Mouse (Mus musculus): ENCODE data around the gene Gas8.
A peak's percentile ranks its signal among the peaks of the same experiment; 100 is the strongest.
"Not testable (repeated sequence)": the region's sequence is repeated elsewhere in the genome, so short reads cannot be mapped to it uniquely, and the experiment has no call there.

Gene Gas8

GRCm38 (mm10) chr8:123515540-123515897, 3.1 kb upstream of the Gas8 start:
- no peak for DNase-seq

- no peak for DNase-seq
Measured at GRCm38 (mm10) chr8:123516596-123516995, 2.0 kb upstream of the Gas8 start.

DNA sequence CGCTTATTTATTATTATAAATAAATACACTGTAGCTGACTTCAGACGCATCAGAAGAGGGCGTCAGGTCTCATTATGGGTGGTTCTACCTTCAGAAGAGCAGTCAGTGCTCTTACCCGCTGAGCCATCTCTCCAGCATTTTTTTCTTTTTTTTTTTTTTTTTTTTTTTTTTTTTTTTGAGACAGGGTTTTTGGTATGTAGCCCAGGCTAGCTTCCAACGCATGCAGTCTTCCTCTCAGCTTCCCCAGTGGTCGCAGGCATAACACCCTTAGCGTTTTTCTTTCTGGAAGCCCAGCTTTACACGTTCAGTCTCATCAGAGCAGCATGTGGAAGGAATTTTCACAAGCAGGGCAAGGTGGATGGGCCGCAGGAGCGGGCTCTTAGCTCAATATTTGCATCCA, 462 bp upstream of the Gas8 start:
- DNase-seq, result no peak

- DNase-seq, result not testable (repeated sequence)
Measured at GRCm38 (mm10) chr8:123520048-123520447, 1.4 kb downstream of the Gas8 start.

DNA sequence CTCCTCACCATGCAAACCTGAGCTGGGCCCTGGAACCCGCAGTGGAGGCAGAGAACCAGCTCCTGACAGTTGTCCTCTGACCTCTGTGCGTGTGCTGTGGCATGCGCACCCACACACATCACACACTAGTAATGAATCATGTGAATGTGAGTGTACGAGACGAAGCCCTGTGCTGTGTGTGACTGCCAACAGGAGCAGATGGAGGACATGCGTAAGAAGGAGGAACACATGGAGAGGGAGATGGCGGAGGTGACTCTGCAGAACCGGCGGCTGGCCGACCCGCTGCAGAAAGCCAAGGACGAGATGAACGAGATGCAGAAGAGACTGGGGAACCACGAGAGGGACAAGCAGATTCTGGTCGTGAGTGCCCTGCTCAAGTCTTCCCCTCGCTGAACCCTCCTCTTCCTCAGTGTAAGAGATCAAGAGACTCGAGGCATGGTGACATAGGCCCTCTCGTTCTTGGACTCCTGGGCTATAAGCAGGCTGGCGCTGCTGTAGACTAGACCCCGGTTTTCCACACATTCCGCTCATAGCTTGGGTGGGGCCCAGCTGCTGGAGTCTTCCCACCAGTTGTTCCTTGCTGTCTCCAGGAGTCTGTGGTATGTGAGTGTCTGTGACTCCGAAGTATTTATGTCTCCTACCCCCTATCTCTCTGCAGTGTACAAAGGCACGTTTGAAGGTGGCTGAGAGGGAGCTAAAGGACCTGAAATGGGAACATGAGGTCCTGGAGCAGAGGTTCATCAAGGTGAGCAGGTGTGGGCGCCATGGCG, 9.3 kb downstream of the Gas8 start:
- peak; percentile 75 for DNase-seq

- peak; percentile 1 for DNase-seq
Measured at GRCm38 (mm10) chr8:123536242-123536989, 17.8 kb downstream of the Gas8 start.

- peak; percentile 1 for DNase-seq
Measured at GRCm38 (mm10) chr8:123536990-123537380, 18.4 kb downstream of the Gas8 start.

DNA sequence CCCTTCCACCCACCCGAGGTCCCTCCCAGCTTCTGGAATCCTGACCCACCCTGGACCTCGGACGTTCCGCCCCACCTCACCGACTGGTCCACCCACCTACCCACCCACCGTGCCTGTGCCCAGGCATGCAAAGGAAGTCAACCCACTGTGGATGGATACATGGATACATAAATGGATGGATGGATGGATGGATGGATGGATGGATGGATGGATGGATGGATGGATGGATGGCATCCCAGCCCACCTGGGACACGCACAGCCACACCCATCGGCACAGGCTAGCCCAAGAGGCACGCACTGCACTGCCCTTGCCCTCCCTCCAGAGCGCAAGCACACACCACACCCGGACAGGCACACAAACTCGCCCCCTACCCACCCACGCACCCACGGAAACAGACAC, 19.0 kb downstream of the Gas8 start:
- peak; percentile 21 for DNase-seq

GRCm38 (mm10) chr8:123564221-123564620, 45.6 kb downstream of the Gas8 start:
- DNase-seq, result not testable (repeated sequence)

DNA sequence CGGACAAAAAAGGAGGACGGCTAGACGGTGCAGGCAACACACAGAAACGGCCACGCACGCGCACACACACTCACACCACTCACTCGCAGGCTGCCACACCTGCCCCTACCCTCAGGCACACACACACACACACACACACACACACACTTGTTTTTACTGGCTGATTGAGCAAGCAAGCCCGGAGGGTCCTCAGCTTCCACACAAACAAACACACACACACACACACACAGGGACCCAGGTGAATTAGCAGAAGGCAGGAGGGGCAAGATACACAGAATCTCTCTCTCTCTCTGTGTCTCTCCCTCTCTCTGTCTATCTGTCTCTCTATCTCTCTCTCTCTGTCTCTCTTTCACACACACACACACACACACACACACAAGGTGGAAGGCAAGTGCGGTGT, 56.8 kb downstream of the Gas8 start:
- DNase-seq, result not testable (repeated sequence)
